Mouse (Mus musculus): ENCODE measurements around the gene Ppp1r13b. TPM values are rescaled to one million over a fixed set of nuclear protein-coding genes. Genes with fewer than 3 reads are reported as not detected.

Gene Ppp1r13b
- polyA plus RNA-seq, 1 experiment from 2014 or later: 12.0 TPM

DNA sequence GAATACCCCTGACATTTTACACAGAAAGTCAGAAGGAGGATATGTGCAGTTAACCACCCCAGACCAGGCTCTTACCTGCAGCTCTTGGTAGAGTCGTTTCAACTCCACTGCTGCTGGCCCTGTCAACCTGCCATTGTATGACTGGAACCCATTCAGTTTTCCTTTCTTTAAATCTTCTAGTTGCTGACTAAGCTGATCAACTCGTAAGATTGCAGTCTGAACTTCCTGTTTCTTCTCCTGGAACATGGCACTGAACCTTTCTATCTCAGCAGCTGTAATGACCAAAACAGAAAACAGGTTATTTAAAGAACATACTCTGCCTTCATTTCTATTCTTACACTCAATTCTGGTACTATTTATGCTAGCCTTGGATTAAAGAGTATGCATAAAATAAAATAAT, 64.4 kb downstream of the Ppp1r13b start:
- no peaks in the 10 kb centered on the region for H3K4me1 ChIP-seq
- no peak overlapping the region for H3K4me2 ChIP-seq (replicated peaks)
- no peak overlapping the region for H3K4me3 ChIP-seq
- H3K36me3 ChIP-seq: peaks cover 40% of the 10 kb centered on the region
- H3K9me3 ChIP-seq: no peaks in the 10 kb centered on the region
- H3K27me3 ChIP-seq: no peaks in the 10 kb centered on the region
- no peak overlapping the region for H3K9ac ChIP-seq
- ATAC-seq (ENCODE audit: low FRiP score, low read depth): no peak
- no peak overlapping the region for H3K27ac ChIP-seq
- WGBS: 47% methylated on average over 2 of the region's 2 CpGs

DNA sequence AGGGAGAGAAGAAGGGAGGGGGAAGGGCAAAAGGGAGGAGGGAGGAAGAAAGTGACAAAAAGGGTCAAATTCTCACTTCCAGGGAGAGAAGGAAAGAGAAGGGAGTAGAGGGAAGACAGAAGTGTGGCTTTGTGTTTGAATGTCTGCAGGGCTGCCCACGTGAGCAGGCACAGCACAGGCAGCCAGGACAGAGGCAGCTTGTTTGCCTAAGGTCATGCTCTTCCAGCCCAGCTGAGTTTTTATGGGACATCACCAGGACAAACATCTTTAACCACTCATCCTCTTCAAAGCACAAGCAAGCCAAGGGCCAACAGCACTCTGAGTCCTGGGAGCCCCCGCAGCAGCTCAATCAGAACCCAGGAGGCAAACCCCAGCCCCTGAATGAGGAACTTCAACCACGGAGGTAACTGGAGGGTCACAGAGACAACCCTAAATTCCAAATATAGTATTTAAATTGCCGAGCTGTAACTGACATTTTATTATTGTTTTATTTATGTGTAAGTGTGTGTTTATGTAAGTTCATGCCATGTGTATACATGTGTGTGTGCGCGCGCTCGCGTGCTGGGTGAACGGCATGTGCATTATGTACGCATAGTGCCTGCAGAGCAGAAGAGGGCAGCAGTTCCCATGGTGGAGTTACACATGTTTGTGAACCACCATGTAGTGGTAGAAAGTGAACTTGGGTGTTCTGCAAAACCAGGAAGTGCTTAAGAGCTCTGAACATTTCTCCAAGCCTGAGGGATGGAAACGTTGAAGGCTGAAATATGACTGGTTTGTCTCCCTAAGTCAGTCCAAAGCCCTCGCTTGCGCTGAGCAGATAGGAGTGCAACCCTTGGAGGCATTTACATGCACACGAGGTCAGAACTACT, 65.1 kb downstream of the Ppp1r13b start:
- ATAC-seq (ENCODE audit: low FRiP score, low read depth): no peak
- Histone ChIP-seq H3K4me1 (no peaks in the 10 kb centered on the region), H3K9me3 (no peaks in the 10 kb centered on the region), H3K36me3 (peaks cover 47% of the 10 kb centered on the region), H3K4me3 (no peak overlapping the region), H3K27ac (no peak overlapping the region), H3K9ac (no peak overlapping the region; the same call in 1 of the 2 replicates), H3K4me2 (replicated peaks) (no peak overlapping the region), H3K27me3 (no peaks in the 10 kb centered on the region)
- WGBS: 71% methylated on average over 15 of the region's 15 CpGs

DNA sequence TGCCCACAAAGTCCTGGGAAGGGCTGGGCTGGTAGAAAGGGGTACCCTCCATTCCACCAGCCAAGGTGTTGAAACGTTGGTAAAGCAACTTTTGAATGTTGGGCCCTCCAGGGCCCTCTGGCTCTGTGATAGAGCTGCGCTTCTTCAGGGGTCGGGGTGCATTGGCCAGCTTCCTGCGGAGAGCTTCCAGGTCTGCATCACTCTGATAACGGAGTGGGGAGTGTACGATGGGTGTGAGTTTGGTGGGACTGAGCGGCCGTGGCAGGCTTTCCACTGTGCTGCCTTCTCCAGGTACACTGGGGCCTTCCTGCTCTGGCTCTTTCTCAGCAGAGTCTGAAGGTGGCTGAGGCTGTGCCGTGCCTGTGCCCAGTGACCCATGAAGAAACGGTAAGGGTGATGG, 74.5 kb downstream of the Ppp1r13b start:
- H3K27me3 ChIP-seq: no peaks in the 10 kb centered on the region
- WGBS: 90% methylated on average over 10 of the region's 10 CpGs
- no peak overlapping the region for H3K4me2 ChIP-seq (replicated peaks)
- no peaks in the 10 kb centered on the region for H3K9me3 ChIP-seq
- H3K4me3 ChIP-seq: no peak overlapping the region
- no peak overlapping the region for H3K9ac ChIP-seq
- no peaks in the 10 kb centered on the region for H3K4me1 ChIP-seq
- no peak overlapping the region for H3K27ac ChIP-seq
- H3K36me3 ChIP-seq: peaks cover 98% of the 10 kb centered on the region
- ATAC-seq (ENCODE audit: low FRiP score, low read depth): no peak

DNA sequence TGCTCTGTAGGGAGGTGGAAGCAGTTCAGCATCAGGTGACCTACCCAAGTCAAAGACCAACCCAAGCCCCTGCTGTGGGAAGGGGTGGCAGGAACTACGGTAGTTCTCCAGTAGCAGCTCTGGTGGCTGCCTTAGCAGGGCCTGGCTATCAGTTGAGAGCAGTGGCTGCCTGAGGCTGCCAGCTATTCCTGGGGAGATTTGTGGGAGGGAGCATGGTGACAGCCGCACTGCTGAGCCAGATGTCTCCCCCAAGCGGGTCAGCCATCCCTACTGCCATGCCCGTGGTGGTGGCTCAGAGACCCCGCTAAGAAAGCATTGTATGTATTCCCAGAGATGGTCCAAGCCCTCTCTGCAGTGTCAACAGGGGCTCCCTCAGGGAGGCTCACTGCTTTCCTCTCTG, 75.3 kb downstream of the Ppp1r13b start:
- Histone ChIP-seq H3K9me3 (no peaks in the 10 kb centered on the region), H3K27me3 (no peaks in the 10 kb centered on the region), H3K9ac (no peak overlapping the region), H3K4me3 (no peak overlapping the region), H3K27ac (no peak overlapping the region), H3K4me2 (replicated peaks) (no peak overlapping the region), H3K36me3 (peaks cover 98% of the 10 kb centered on the region), H3K4me1 (no peaks in the 10 kb centered on the region)
- no peak for ATAC-seq (ENCODE audit: low FRiP score, low read depth)
- 79% methylated on average over 5 of the region's 5 CpGs for WGBS

DNA sequence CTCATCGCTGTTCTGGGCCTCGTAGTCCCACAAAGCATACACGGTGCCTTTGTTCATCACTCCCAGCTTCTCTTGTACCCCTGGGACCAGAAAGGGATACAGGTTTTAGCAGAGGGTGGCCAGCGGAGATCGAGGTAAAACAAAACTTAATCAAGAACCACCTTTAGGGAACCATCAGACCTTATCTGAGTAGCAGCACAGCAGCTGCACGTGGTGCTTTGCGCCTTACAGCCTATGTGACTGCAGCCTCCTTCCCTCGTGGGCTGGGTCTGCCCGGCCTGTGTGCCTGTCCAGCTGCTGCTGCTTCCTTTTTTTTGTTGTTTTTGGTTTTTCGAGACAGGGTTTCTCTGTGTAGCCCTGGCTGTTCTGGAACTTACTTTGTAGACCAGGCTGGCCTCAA, 77.5 kb downstream of the Ppp1r13b start:
- ATAC-seq (ENCODE audit: low FRiP score, low read depth): no peak
- Histone ChIP-seq H3K9me3 (no peaks in the 10 kb centered on the region), H3K36me3 (peaks cover 100% of the 10 kb centered on the region), H3K9ac (no peak overlapping the region), H3K4me2 (replicated peaks) (no peak overlapping the region), H3K4me3 (no peak overlapping the region), H3K4me1 (no peaks in the 10 kb centered on the region), H3K27ac (no peak overlapping the region), H3K27me3 (no peaks in the 10 kb centered on the region)
- WGBS: 89% methylated on average over 10 of the region's 10 CpGs

DNA sequence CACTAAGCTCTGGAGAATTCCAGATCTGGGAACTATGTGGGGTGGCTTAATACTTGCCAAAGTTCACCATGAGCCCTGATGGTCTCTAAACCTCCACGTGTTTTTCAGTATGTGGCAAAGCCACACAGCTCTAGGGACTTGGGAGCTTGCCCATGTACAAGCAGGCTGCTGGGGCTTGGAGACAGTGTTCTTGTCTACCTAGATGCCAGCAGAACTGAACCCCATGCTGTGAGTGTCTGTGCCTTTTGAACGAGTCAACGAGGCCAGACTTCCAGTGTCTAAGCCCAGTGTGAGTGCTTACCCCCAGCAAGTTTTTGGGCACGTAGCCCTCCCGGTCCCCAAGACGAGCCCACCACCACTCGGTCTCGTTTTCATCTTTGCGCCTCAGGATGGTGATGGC, 78.0 kb downstream of the Ppp1r13b start:
- Histone ChIP-seq H3K27ac (no peak overlapping the region), H3K4me1 (no peaks in the 10 kb centered on the region), H3K36me3 (peaks cover 100% of the 10 kb centered on the region), H3K9ac (no peak overlapping the region), H3K4me3 (no peak overlapping the region), H3K9me3 (no peaks in the 10 kb centered on the region), H3K4me2 (replicated peaks) (no peak overlapping the region), H3K27me3 (no peaks in the 10 kb centered on the region)
- 84% methylated on average over 9 of the region's 9 CpGs for WGBS
- ATAC-seq (ENCODE audit: low FRiP score, low read depth): no peak

DNA sequence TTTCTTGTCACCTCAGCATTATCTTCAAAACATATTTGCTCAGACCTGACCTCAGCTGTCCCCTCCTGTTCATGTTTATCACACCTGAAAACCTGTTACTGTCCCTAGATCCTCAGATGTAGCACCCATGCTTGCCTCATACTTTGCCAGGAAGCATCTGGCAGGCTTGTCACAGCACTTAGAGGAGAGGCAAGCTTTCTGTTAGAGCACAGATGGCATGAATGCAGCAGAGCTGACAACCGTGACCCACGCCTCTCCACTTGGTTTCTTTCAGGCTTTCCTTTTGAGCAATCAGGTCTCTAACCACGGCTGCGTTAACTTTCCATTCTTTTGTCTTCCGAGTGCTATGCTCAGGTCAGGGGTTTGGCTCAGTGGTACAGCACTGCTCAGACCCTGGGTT, 78.5 kb downstream of the Ppp1r13b start:
- Histone ChIP-seq H3K4me1 (no peaks in the 10 kb centered on the region), H3K4me2 (replicated peaks) (no peak overlapping the region), H3K36me3 (peaks cover 100% of the 10 kb centered on the region), H3K27ac (no peak overlapping the region), H3K4me3 (no peak overlapping the region), H3K9me3 (no peaks in the 10 kb centered on the region), H3K9ac (no peak overlapping the region), H3K27me3 (no peaks in the 10 kb centered on the region)
- 94% methylated on average over 5 of the region's 5 CpGs for WGBS
- ATAC-seq (ENCODE audit: low FRiP score, low read depth): no peak

DNA sequence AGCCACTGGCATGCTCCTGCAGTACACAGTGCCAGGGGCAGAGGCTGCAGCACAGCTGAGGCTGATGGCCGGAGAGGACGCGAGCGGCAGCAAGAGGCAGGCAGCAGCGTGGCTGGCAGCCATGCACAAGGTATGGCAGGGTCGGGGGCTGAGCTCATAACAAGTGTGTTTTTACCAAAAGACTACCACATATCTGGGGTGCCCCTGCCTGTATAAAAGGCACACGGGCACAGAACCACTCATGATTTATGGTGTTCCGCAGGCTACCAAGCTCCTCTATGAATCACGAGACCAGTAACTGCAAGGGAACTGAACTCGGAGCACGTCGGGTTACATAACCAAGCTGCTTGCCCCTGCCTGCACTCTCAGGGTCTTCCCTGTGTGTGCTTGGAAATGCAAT, 80.4 kb downstream of the Ppp1r13b start:
- peaks cover 99% of the 10 kb centered on the region for H3K36me3 ChIP-seq
- no peak for ATAC-seq (ENCODE audit: low FRiP score, low read depth)
- H3K27ac ChIP-seq: no peak overlapping the region
- no peak overlapping the region for H3K4me3 ChIP-seq
- H3K4me2 ChIP-seq (replicated peaks): no peak overlapping the region
- no peaks in the 10 kb centered on the region for H3K4me1 ChIP-seq
- H3K9ac ChIP-seq: no peak overlapping the region
- no peaks in the 10 kb centered on the region for H3K27me3 ChIP-seq
- H3K9me3 ChIP-seq: no peaks in the 10 kb centered on the region
- WGBS: 92% methylated on average over 12 of the region's 12 CpGs

DNA sequence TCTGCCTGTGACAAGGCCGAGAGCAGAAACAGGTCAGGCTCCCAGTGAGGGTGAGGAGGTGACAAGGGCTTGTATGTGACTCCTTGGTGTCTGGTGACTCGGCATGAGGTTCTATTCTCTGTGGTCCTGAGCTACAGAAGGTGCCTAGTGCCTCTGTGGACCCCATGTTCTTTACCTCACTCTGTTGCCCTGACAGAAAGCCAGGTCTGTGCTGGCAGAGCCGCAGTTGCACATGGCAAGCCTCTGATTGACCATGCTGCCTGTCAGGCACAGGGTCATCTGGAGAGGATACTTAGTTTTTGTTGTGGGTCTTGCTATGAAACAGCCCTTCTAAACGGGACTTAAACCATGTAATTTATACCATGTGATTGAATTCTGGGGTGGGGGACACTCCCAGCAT, 86.0 kb downstream of the Ppp1r13b start:
- no peak overlapping the region; the same call in 1 of the 2 replicates for H3K9ac ChIP-seq
- no peak overlapping the region for H3K4me3 ChIP-seq
- H3K4me2 ChIP-seq (replicated peaks): no peak overlapping the region
- no peaks in the 10 kb centered on the region for H3K27me3 ChIP-seq
- H3K27ac ChIP-seq: no peak overlapping the region
- H3K36me3 ChIP-seq: peaks cover 60% of the 10 kb centered on the region
- peaks cover 9% of the 10 kb centered on the region; the same call in 1 of the 2 replicates for H3K4me1 ChIP-seq
- H3K9me3 ChIP-seq: no peaks in the 10 kb centered on the region
- no peak for ATAC-seq (ENCODE audit: low FRiP score, low read depth)
- 71% methylated on average over 4 of the region's 4 CpGs for WGBS

DNA sequence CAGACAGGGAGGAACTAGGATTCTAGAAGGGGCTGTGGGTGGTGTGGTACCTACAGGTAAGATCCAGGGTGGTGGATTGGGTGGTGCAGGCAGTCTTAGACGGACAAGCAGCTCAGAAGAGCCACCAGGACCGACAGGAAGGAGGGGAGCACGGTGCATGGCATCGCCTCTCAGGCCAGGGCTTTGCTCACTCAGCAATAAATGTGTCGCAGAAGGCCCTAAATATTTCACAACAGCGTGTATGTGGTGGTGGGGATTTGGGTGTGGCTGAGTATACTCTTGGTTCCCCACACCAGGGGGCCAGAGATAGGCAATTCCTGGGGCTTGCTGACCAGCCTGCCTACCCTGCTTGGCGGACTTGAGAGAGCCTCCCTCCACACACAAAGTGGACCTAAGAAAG, 87.2 kb downstream of the Ppp1r13b start:
- Histone ChIP-seq H3K4me1 (peaks cover 22% of the 10 kb centered on the region), H3K36me3 (peaks cover 48% of the 10 kb centered on the region), H3K27ac (no peak overlapping the region), H3K9ac (peak overlapping the region; percentile 13; the same call in 1 of the 2 replicates), H3K9me3 (no peaks in the 10 kb centered on the region), H3K27me3 (no peaks in the 10 kb centered on the region), H3K4me3 (no peak overlapping the region), H3K4me2 (replicated peaks) (no peak overlapping the region)
- ATAC-seq (ENCODE audit: low FRiP score, low read depth): no peak
- 76% methylated on average over 7 of the region's 7 CpGs for WGBS

DNA sequence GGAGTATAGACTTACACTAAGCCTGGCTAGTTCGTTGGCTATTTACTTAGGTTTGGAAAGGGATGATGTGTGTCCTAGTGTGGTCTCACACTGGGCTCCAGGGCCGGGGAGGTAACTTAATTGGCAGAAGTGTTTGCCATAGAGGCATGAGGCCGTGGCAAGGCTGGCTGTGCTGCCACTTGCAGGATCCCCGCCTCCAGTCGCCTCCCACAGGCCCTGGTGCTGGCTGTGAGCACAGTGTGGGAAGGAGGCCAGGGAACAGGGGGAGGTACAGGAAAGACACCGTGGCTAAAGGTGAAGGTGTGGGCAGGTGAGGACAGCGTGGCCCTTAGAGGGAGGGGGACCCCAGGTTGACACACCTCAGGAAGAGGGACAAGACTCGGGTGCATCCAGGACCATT, 88.0 kb downstream of the Ppp1r13b start:
- Histone ChIP-seq H3K4me1 (peaks cover 29% of the 10 kb centered on the region), H3K9me3 (no peaks in the 10 kb centered on the region), H3K27ac (no peak overlapping the region), H3K27me3 (no peaks in the 10 kb centered on the region), H3K4me2 (replicated peaks) (no peak overlapping the region), H3K9ac (no peak overlapping the region), H3K4me3 (no peak overlapping the region), H3K36me3 (peaks cover 40% of the 10 kb centered on the region)
- ATAC-seq (ENCODE audit: low FRiP score, low read depth): no peak
- WGBS: 77% methylated on average over 8 of the region's 8 CpGs

DNA sequence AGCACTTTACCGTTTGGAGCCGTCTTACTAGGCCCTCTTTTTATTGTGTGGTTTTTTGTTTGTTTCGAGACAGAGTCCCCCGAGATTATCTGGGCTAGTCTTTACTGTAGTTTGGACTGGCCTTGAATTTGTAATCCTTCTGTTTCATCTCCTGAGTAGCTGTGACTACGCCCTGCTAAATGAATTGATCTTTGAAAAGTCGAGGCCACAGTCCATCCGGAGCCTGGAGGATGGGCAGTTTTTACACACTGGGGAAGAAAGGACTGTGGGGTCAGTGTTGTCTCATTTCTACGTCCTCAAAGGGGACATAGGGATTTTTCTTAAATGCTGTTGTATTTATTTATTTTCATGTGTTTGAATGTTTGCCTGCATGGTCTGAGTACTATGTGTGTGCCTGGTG, 89.9 kb downstream of the Ppp1r13b start:
- peaks cover 20% of the 10 kb centered on the region for H3K36me3 ChIP-seq
- H3K4me1 ChIP-seq: peaks cover 36% of the 10 kb centered on the region
- no peak overlapping the region for H3K27ac ChIP-seq
- no peak for ATAC-seq (ENCODE audit: low FRiP score, low read depth)
- H3K9ac ChIP-seq: no peak overlapping the region
- no peak overlapping the region for H3K4me2 ChIP-seq (replicated peaks)
- no peak overlapping the region for H3K4me3 ChIP-seq
- H3K9me3 ChIP-seq: no peaks in the 10 kb centered on the region
- WGBS: 93% methylated on average over 8 of the region's 8 CpGs
- no peaks in the 10 kb centered on the region for H3K27me3 ChIP-seq

DNA sequence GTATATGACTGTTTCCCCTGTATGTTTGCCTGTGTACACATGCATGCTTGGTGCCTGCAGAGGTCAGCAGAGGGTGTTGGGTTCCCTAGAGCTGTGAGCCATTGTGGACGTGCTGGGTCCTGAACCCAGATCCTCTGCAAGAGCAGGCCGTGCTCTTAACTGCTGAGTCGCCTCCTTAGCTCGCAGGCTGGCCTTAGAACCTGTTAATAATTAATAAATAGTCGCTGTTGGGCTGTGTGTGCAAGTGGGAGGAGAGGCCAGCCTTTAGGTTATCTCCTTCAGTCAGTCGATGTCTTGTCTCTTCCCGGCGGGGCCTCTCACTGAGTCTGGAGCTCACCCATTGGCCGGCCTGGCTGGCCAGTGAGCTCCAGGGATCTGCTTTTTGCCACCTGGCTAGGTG, 90.9 kb downstream of the Ppp1r13b start:
- Histone ChIP-seq H3K27me3 (no peaks in the 10 kb centered on the region), H3K9ac (peak overlapping the region; percentile 54), H3K4me1 (peaks cover 42% of the 10 kb centered on the region), H3K27ac (no peak overlapping the region), H3K4me2 (replicated peaks) (peak overlapping the region; percentile 78), H3K9me3 (no peaks in the 10 kb centered on the region), H3K36me3 (peaks cover 16% of the 10 kb centered on the region), H3K4me3 (no peak overlapping the region)
- no peak for ATAC-seq (ENCODE audit: low FRiP score, low read depth)
- WGBS: 82% methylated on average over 9 of the region's 9 CpGs

Data from limb, embryonic 13.5 days (tissue).